Mouse (Mus musculus) kidney, postnatal 36 days (tissue): ENCODE data around the gene Smchd1.
"Not testable (repeated sequence)": the region's sequence is repeated elsewhere in the genome, so short reads cannot be mapped to it uniquely, and the experiment has no call there.

Experiments
- DNase-seq, 2 experiments: peaks; one replicate each; pipeline ENCODE4 v3.0.0; 2021 to 2022; ENCODE audit warnings: mixed read lengths in 2 of 2

The Smchd1 gene

GRCm38 (mm10) chr17:71444718-71445117 is 30.4 kb downstream of the Smchd1 start:
- DNase-seq = no peak

DNA sequence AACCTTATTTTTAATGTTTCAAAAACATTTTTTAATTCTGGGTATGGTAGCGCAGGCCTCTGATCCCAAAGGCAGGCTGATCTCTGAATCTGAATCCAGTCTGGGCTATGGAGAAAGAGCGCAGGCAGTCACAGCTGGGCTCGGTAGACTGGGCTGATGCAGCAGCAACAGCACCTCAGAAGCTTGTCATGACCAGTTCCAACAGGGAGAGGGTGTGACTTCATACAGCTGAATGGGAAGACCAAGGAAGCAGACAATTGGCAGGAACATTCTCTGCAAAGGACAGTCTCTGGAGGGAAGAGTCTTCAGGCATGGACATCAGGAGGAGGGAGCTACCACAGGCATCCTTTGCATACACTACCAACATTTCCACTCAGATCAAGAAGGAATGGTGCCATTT is 31.0 kb downstream of the Smchd1 start:
- DNase-seq = no peak

DNA sequence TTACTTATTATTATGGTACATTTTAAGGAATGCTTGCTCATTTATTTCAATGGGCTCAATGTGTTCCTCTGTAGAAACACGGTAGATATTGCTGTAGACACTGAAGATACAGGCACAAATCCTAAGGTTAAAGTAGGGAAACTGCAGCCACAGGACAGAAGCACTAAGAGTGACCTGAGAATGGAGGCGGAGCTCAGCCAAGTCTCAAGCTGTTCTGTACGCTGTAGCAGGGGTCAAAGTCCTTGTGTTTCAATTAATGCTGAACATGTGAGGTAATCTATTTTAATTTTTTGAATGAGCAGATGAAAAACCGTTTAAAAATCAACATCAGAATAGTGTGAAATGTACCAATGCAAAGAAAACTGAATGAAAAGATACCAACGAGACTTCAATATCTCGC is 31.9 kb downstream of the Smchd1 start:
- peak; percentile 37 to 57 for DNase-seq

DNA sequence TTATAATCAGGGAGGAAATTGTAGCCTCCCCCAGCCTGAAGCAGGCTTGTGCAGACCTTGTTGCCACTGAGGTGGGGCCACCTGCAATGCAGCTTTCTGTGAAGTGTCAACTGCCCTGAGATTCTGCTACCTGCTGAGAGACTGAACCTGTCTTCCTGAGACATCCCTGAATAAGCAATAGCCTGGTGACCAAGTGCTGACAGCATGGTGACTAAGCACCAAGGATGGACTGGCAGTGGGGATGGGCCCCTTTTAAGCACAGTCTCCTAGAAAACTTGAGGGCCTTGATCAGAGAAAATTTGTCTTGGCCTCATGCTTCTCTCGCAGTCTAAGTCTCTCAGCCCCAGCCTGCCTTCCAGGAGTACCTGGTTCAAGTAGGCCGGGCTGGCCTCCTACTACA is 52.6 kb downstream of the Smchd1 start:
- not testable (repeated sequence) for DNase-seq

- not testable (repeated sequence) for DNase-seq
Measured at GRCm38 (mm10) chr17:71419448-71419847, 55.7 kb downstream of the Smchd1 start.

GRCm38 (mm10) chr17:71417008-71417407 is 58.1 kb downstream of the Smchd1 start:
- no peak for DNase-seq

DNA sequence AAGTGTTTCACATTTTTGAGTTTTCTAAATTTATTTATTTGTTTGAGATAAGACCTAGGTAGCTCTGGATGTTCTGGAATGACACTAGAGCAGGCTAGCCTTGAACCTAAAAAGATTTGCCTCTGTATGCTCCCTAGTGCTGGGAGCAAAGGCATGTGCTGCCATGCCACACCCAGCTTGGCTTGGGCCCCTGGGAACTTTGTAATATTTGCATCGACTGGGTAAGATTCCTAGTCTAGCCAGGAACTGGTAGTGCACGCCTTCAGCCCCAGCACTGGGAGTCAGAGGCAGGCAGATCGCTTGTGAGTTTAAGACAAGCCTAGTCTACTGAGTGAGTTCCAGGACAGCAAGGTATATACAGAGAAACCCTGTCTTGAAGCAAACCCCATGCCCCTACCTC is 87.7 kb downstream of the Smchd1 start:
- DNase-seq = no peak

DNA sequence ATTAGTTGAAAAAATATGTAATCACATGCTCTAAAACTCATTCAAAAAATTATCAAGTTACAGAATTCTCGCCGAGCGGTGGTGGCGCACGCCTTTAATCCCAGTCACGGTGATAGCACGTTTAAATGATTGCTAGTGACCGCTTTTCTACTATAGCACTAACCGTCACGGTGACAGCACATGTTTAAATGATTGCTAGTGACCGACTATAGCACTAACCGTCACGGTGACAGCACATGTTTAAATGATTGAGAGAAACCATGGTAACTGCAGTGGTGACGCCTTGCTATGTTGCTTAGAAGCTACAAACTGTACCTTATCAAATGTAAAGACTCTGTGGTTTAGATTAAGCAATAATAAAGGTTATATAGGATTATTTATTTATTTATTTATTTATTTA is 94.8 kb downstream of the Smchd1 start:
- no peak for DNase-seq

GRCm38 (mm10) chr17:71377901-71378300 is 97.2 kb downstream of the Smchd1 start:
- DNase-seq = peak; percentile 7 to 16

DNA sequence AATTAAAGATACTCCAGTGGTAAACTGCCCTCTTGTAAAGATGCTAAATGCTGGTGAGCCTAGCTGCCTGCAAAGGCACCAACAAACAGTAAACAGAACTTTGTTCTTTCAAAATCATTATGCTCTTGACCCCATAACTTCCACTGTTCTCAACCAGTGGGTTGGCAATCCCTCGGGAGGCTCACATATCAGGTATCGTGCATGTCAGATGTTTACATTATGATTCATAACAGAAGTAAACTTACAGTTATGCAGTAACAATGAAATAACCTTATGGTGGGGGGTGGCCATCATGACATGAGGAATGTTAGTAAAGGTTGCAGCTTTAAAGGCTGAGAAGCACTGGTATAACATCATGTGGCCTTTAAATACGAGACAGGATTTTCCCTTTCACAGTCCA is 119.6 kb downstream of the Smchd1 start:
- no peak for DNase-seq

DNA sequence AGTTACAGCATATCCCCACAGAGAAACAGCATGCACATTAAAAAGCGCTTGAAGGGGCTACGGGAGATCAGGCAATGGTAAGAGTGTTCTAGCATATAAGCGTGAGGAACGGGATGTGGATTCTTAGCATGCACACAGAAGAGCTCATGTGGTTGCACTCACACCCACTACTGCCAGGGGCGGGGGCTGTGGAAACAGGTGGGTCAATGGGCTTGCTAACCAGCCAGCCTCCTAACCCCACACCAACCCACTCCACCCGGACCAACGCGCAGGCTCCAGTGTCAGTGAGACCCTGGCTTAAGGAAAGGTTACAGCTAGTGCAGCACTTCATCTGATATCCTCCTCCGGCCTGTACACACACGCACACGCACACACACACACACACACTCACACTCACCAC is 120.9 kb downstream of the Smchd1 start:
- DNase-seq = no peak

GRCm38 (mm10) chr17:71348188-71348587 is 127.0 kb downstream of the Smchd1 start:
- DNase-seq = no peak

DNA sequence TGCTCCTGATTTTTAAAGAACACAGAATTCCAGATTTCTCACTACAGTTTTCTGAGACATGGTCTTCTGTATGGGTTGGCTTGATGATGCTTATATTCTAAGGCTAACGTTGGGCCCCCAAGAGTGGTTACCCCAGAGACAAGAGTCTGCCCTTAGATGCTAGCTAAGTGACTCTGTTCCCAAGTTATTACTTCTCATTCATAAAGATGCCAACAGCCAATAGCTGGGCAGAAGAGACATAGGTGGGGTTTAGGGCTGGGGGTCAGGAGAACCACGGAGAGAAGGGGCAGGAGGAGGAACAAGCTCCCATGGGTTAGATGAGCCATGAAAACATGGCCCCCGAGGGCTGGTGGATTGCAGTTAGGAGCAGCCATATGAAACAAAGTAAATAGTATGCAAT is 133.1 kb downstream of the Smchd1 start:
- no peak for DNase-seq

- no peak for DNase-seq
Measured at GRCm38 (mm10) chr17:71338627-71339026, 136.5 kb downstream of the Smchd1 start.

DNA sequence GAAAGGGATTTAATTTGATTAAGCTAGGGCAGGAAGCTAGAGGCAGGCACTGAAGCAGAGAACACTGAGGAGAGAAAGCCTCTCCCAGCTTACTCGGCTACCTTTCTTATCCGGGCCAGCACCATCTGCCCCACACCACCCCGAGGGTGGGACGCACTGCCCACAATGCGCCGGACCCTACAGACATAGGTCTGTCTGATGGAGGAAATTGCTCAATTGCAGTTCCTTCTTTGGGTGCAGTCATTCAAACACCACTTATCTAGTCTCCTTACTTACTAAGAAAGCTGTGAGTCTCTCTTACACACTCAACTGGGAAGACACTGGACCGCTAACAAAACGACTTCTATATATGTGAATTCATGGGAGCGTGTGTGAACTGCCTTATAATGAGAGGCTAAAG is 137.6 kb downstream of the Smchd1 start:
- DNase-seq = no peak

DNA sequence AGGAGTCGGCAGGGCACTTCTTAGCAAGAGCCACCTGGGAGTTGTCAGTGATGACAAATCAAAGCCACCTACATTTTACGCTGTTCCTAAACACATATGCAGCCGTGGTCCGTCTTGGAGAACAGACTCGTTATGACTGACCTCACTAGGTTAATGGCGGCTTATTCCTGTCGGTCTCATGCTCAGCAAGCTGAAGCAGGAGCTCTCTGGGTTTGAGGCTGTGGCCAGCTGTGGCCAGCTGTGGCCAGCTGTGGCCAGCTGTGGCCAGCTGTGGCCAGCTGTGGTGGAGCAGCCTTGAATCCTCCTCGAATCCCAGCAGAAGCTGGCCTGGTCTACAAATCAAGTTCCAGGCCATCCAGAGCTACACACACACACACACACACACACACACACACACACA is 138.7 kb downstream of the Smchd1 start:
- no peak for DNase-seq

GRCm38 (mm10) chr17:71332298-71332697 is 142.8 kb downstream of the Smchd1 start:
- DNase-seq = no peak

DNA sequence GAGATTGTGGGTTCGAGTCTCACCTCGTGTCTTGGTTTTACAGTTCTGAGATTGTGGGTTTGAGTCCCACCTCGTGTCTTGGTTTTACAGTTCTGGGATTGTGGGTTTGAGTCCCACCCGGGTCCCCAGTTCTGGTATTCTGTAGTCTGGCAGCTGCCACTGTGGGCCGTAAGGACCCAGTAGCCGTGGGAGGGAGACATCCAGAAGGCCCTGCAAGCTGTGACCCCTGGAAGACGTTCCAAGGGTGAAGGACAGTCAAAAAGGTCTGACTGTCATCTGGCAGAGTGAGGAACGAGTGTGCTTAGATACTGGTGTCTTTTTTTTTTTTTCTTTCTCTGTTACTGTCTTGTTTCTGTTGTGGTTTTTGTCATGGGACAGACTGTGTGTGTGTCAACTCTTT is 154.4 kb downstream of the Smchd1 start:
- DNase-seq = not testable (repeated sequence)

DNA sequence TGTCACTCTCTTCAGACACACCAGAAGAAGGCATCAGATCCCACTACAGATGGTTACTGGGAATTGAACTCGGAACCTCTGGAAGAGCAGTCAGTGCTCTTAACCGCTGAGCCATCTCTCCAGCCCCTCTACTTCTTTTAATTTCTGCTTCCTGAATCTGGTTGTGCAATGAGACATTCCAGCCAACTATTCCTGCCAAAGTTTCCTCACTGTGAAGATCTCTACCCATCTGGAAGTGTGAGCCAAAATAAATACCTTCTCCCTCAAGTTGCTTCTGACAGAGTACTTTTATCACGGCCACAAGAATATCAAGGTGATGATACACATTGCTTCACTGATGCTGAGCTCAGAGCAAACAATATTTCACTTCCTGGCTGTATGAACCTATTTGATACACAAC is 155.8 kb downstream of the Smchd1 start:
- DNase-seq = no peak

DNA sequence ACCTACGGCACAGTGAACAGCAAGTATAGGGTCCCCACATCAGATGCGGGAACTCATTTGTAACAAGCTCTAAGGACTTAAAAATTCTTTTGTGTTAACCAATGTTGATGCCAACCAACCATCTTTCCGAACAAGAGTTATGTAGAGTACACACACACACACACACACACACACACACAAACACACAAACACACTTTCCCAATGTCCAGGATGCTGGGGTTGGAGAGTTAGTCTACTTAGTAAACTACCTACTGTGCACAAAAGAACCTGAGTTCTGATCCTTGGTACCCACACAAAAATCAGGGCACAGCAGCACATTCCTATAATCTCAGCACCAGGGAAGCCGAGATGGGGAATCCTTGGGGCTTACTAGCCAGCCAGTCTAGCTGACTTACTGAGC is 157.6 kb downstream of the Smchd1 start:
- DNase-seq = no peak

DNA sequence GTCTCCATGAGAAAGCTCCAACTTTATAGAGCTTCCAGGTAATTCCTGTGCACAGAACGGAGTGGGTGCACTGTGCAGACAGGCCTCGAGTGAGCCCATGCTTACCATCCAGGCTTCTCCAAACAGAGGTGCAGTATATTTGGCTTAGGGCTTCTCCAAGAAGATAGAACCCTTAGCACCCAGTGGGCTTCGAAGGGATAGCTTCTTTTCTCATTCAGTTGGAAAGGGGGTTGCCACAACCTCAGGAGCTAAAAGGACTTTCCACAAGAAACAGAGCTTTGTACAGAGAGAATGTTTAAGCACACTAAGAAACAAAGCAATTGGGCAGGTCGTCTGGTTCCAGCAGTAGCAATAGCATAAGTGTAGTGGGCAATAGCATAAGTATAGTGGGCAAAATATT is 160.8 kb downstream of the Smchd1 start:
- DNase-seq = no peak

DNA sequence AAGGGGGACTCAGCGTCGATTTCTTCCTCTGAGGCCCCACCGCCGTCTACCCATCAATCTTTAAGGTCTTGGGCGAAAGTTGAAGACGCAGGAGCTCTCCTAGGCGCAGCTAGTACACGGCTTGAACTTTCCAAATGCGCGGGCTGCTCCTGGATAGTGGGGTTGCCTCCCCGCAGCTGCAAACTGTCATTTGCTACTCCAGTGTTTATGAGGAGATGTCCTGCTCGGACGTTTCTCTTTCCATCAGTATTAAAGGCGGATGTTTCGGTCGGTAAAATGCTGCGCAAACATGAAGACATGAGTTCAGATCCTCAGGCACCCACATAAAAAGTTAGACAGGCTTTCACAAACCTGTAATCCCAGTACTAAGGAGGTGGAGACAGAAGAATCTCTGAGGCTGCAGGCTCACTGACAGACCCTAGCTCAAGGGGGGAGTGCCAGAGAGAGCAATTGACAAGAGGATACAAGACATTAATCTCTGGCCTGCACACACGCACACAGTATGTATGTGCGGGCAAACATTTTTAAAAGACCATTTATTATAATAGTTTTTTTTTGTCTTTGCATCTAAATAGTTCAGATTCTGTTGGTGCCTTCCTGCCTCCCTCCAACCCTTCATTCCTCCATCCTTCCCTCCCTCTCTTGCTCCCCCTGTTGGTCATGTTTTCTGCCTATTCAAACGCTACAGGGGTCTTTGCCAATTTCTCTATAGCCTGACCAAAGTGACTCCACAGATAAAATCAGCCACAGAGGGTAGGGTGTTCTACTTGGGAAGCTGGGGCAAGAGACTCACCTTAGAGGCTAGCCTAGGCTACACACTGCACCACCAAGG is 163.6 kb downstream of the Smchd1 start, which contains the start of gene Emilin2:
TSS of gene Emilin2 (minus strand) at position 639 of the 832 bp plus-strand sequence.
- DNase-seq = peak in 1 of 2 experiments; percentile 53

GRCm38 (mm10) chr17:71310486-71311339 is 164.4 kb downstream of the Smchd1 start:
- DNase-seq = peak in 1 of 2 experiments; percentile 27
